Mouse (Mus musculus) heart, adult 18-20 months (tissue): ENCODE data around the gene Wdr62. TPM values are rescaled to one million over a fixed set of nuclear protein-coding genes. Genes with fewer than 3 reads are reported as not detected.

Experiments
- DNase-seq, 2 experiments: peaks; one replicate each; pipeline ENCODE4 v3.0.0; 2021 to 2022; ENCODE audit warnings: mixed read lengths in 1 of 2
- long read RNA-seq, 2 experiments: library from polyadenylated mRNA; stranded (forward); transcript quantifications; one replicate each; pipeline ENCODE4 v2.0.0; 2021
- total RNA-seq, 2 experiments: library from RNA; stranded (reverse); gene quantifications; 2 replicates each; pipeline ENCODE4 v1.2.3; 2021

The Wdr62 gene
- under 1 TPM; 0.57 to 0.80 TPM for total RNA-seq
- long read RNA-seq, experiment 1, partial matches to known transcripts, result 0 of 1 reads
- long read RNA-seq, experiment 1, other reads (novel, unspliced or antisense), result 1 of 1 reads
- long read RNA-seq, experiment 2, result 0 reads

- peak; percentile 94 to 95 for DNase-seq
Measured at GRCm38 (mm10) chr7:30279951-30280669, at the start of gene Wdr62, which contains the start of gene Thap8. Gene Wdr62 (minus strand): TSS chr7:30280419. Gene Thap8 (plus strand): TSS chr7:30280094.

- DNase-seq, result no peak
Measured at GRCm38 (mm10) chr7:30328379-30328778, 48.2 kb upstream of the Wdr62 start.

- no peak for DNase-seq
Measured at GRCm38 (mm10) chr7:30327140-30327539, 46.9 kb upstream of the Wdr62 start.

DNA sequence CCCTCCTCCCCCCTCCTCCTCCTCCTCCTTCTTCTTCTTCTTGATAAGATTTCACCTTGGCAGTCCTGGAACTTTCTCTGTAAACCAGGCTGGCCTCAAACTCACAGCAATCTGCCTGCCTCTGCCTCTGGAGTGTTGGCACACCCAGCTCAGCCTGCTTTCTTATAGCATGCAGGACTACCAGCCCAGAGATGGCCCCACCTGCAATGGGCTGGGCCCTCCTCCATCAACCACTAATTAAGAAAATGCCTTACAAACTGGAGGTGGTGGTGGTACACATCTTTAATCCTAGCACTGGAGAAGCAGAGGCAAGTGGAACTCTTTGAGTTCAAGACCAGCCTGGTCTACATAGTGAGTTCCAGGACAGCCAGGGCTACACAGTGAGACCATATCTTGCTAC is 46.2 kb upstream of the Wdr62 start:
- DNase-seq, result no peak

GRCm38 (mm10) chr7:30325364-30325763 is 45.1 kb upstream of the Wdr62 start:
- peak in 1 of 2 experiments; percentile 62 for DNase-seq

DNA sequence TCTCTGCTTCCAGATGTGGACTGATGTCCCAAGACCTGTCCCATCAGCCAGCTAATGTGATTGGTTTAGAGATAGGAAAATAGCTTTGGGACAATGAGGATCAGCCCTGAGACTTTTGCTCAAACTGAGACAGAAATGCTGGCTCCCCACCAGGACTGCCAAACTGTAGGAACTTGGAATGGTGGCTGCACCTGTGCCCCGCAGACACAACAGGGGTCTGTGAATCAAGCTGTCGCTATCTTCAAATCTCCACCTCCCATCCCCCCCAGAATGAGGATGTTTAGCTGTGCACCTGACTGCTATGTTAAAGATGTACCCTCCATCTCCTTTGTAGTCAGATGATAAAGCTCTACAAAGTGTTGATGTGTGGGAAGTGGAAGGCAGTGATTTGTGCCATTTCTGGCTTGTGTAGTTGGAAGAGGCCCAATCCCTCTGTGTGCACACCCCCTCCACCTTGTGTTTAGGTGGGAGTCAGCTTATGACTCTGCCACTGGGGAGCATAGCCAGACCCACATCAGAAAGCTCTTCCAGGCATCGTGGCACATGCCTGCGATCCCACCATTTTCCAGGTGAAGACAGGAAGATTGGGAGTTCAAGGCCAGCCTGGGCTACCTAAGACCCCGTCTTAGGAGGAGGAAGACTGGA is 44.2 kb upstream of the Wdr62 start:
- no peak for DNase-seq

- no peak for DNase-seq
Measured at GRCm38 (mm10) chr7:30323795-30324194, 43.6 kb upstream of the Wdr62 start, which contains the start of gene Sdhaf1. Gene Sdhaf1 (minus strand): TSS chr7:30323895.

GRCm38 (mm10) chr7:30322865-30323264 is 42.6 kb upstream of the Wdr62 start:
- DNase-seq, result no peak

DNA sequence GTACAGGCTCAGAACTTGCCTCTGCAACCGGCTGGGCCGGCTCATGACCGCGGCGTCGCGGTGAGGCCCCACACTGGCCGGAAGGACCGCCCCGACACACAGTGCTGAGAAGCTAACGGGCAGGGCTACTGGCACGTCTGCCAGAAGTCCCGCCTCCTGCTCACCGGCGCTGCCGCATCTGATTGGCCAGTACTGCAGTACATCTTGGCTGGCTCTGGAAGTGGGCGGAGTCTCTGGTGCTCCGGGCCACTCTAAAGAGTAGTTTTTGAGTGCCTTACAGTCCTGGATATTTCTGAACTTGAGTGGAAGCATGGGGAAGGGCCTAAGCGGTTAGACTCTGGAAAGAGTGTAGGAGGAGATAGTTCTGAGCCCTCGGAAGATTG is 42.1 kb upstream of the Wdr62 start:
- peak; percentile 97 to 99 for DNase-seq

- peak; percentile 79 to 83 for DNase-seq
Measured at GRCm38 (mm10) chr7:30321539-30322284, 41.5 kb upstream of the Wdr62 start, which contains the start of gene E130208F15Rik. Gene E130208F15Rik (plus strand): TSS chr7:30321740.

DNA sequence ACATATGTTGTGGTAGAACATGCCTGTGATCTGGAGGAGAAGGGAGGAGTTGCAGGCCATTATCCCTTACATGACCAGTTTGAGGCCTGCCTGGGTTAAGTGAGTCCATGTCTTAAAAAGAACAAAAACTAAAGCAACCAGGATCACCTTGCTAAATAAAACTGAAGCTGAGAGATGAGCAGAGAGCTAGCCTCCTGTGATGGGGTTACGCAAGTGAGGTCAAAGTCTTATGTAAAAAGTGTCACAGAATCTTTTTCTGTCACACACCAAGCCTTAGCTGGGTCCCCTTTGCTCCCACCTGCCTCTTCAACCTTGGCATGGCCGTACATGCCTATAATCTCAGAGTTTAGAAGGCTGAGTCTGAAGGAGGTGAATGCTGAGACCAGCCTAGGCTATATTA is 40.7 kb upstream of the Wdr62 start:
- DNase-seq, result no peak

- no peak for DNase-seq
Measured at GRCm38 (mm10) chr7:30318142-30318541, 37.9 kb upstream of the Wdr62 start.

GRCm38 (mm10) chr7:30315559-30316529 is 35.6 kb upstream of the Wdr62 start:
- DNase-seq, result no peak

DNA sequence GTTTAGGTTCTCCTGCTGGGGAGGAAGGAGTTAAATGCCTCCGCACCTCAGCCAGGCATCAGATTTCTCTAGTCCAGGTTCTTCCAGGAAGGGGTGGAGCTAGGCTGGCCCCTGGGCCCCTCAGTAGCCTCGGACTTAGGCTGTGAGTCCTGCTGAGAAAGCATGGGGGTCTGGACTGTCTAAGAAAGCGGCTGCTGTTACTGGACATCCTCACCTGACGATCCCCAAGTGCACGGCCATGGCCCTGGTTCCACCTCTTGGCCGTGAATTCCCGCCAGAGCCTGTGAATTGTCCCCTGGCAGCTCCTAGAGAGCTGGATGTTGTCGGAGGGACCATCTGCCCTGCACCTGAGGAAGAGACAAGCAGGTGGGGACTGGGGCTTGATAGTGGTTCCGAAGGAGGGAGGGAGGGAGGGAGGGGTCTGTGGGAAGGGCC is 34.5 kb upstream of the Wdr62 start, which contains the start of gene Syne4:
TSS of gene Syne4 (plus strand) at position 87 of the 435 bp plus-strand sequence.
- no peak for DNase-seq

GRCm38 (mm10) chr7:30313666-30314320 is 33.6 kb upstream of the Wdr62 start:
- no peak for DNase-seq

DNA sequence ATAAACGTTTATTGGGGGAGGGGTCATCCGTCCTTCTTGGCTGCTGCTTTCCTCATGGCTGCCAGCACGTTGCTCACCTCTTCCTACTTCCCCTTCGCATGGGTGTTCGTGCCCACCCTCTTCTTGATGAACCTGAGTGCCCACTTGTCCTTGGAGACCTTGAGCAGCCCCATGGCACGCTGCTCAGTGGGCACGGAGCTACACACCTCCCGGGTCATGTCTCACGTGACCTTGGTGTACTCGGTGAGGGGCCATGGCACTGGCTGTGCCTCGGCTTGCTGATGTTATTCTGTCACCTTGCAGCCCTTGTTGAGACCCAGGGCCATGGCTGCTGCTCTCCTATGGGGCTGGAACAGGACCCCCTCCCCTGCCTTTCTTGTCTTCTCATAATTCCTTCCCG is 29.9 kb upstream of the Wdr62 start:
- no peak for DNase-seq

DNA sequence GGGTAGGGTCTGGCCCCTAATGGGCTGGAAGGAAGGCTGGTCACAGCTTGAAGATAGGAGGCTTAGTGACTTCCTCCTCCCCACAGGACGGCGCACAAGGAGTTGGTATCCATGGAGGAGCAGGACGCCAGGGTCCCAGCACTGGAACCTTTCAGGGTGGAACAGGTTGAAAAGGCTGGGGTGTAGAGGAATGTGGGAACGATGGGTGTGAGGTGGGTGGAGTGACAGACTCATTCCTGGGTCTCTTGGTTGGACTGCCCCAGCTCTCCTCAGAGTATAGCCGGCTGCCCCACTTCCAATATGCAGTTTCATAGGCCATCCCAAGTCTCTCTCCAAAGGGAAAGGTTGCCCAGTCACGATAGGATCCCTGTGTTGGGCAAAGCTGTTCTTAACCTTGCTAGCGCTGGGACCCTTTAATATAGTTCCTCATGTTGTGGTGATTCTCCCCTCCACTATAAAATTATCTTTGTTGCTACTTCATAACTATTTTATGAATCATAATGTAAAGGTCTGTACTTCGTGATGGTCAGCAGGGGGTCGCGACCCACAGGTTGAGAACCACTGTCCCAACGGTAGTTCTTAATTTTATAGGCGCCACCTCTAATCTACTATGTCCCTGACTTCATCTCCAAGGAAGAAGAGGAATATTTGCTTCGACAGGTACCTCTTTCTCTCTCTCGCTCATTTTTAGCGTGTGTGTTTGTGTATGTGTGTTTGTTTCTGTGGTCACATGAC is 29.3 kb upstream of the Wdr62 start:
- DNase-seq, result no peak

GRCm38 (mm10) chr7:30308076-30309005 is 28.1 kb upstream of the Wdr62 start, which contains the start of gene Alkbh6:
Gene Alkbh6 (plus strand): TSS chr7:30308717.
- DNase-seq, result peak; percentile 93 to 98
